In the genomic region with DNA sequence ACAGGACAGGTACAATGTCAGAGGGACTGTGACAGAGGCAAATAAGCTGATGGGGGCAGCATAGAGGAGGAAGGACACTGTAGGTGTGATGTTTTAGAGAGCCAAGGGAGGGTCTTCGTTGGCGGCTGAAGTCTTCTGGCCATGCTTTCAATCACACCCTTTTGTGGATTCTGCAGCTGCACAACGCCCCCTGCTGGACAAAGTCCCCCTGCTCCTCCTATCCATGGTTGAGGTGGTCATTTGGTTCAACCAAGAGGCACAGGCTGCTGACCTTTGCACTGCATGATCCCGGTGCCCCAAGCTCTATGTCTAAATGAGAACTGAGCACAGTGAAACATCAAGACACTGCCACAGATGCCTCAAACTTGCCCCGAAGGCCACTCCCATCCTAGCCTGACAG, we compare ENCODE assay signal across 8 mouse cellular contexts. TPM values are rescaled to one million over a fixed set of nuclear protein-coding genes. Genes with fewer than 3 reads are reported as not detected.
DNase-seq lines count a peak whose midpoint lies in the region; ATAC-seq lines count a peak whose summit lies in the region.
"Had no signal": no experiment of that assay in that cellular context is flagged by ENCODE, and none has a peak within 500 bp of the region (broad histone marks: within the 10 kb centered on the region; RNA-seq: fewer than 3 reads in every experiment).

No protein-coding gene starts in this region.

- no peaks in the 10 kb centered on the region for H3K4me1 ChIP-seq in liver, embryonic 11.5 days (replicated peaks; ENCODE audit: control insufficient read depth, insufficient read depth, low read length)

- H3K4me2 ChIP-seq in liver, embryonic 11.5 days: no peak overlapping the region

- H3K9ac ChIP-seq in liver, embryonic 11.5 days (ENCODE audit: low read depth, low read length): no peak overlapping the region

- intact Hi-C loops in gastrocnemius, postnatal 36 days (cut with DNase I): loop anchor here (10.0 kb wide), 1 partner anchor 438 kb away; the partner anchor contains the start of gene Fxyd4
- intact Hi-C loops in left cerebral cortex, postnatal 36 days (cut with DNase I): no loop called here

- H3K36me3 ChIP-seq in liver, embryonic 11.5 days (ENCODE audit: control insufficient read depth, insufficient read depth, low read length): no peaks in the 10 kb centered on the region

- WGBS in liver, embryonic 11.5 days: 38% methylated on average over 5 of the region's 5 CpGs

- DNase-seq in liver: peak; percentile 48
- DNase-seq in liver, embryonic 11.5 days (ENCODE audit: low spot score): no peak
- DNase-seq in Muller cell, postnatal 12 days (ENCODE audit: inconsistent ontology term): peak; percentile 16
- DNase-seq in cerebellum, adult 8-10 months: peak; percentile 25
- DNase-seq in gastrocnemius, postnatal 36 days: peak; percentile 53 to 62
- peak; percentile 32 to 41 for DNase-seq in left cerebral cortex, postnatal 36 days (ENCODE audit: low spot score in 2 of 2)
- peak; percentile 46 to 51 for DNase-seq in right cerebral cortex, adult 2 months (ENCODE audit: low spot score in 2 of 2)

- no peak overlapping the region for H3K27ac ChIP-seq in liver, embryonic 11.5 days (ENCODE audit: low read depth, low read length)
- H3K27ac ChIP-seq: macrophage had no signal

- no peaks in the 10 kb centered on the region for H3K9me3 ChIP-seq in liver, embryonic 11.5 days (ENCODE audit: control insufficient read depth, low read length)

- no peak overlapping the region for H3K4me3 ChIP-seq in liver, embryonic 11.5 days (ENCODE audit: low read depth, low read length)

- H3K27me3 ChIP-seq in liver, embryonic 11.5 days (replicated peaks; ENCODE audit: control insufficient read depth, insufficient read depth, low read length): peaks cover 20% of the 10 kb centered on the region

- ATAC-seq in liver, embryonic 11.5 days (replicated peaks; ENCODE audit: low FRiP score): no peak

RNA-seq across cellular contexts. Expression of gene Bms1, which starts 46.0 kb away (rescaled TPM):
- polyA plus RNA-seq in liver, embryonic 11.5 days (2014; fragmentation: Nextera tagmentation; extraction: Ambion mirVana): 57.7 and 64.9 TPM in 2 replicates
- total RNA-seq in gastrocnemius, postnatal 36 days (2021): 10 to 100 TPM; 23.0 to 23.3 TPM
- 10 to 100 TPM; 26.1 to 33.3 TPM for total RNA-seq in left cerebral cortex, postnatal 36 days (2021)
